Mouse (Mus musculus): ENCODE results near the gene Scn5a. TPM values are rescaled to one million over a fixed set of nuclear protein-coding genes. Genes with fewer than 3 reads are reported as not detected.

Scn5a gene
- polyA plus RNA-seq, 1 experiment from 2014 or later, result 0.01 TPM

GRCm38 (mm10) chr9:119497546-119498246 is 81.1 kb downstream of the Scn5a start:
- H3K27ac ChIP-seq (ENCODE audit: low read depth), result no peak overlapping the region
- DNase-seq, result no peak
- no peaks in the 10 kb centered on the region for H3K27me3 ChIP-seq (ENCODE audit: insufficient read depth, low read length)
- no peak overlapping the region for H3K4me2 ChIP-seq (ENCODE audit: low read depth, low read length)
- H3K36me3 ChIP-seq (replicated peaks; ENCODE audit: insufficient read depth, low read length), result no peaks in the 10 kb centered on the region
- WGBS (ENCODE audit: insufficient replicate concordance), result 77% methylated on average over 15 of the region's 15 CpGs
- ATAC-seq, result no peak
- H3K4me3 ChIP-seq (ENCODE audit: low read depth, low read length), result no peak overlapping the region
- H3K9me3 ChIP-seq (ENCODE audit: low read length), result no peaks in the 10 kb centered on the region
- TF ChIP-seq CTCF (IDR thresholded peaks at IDR 0.05; ENCODE audit: low read depth), result no peak
- TF ChIP-seq EP300 (IDR thresholded peaks at IDR 0.05; ENCODE audit: low read depth), result no peak
- H3K4me1 ChIP-seq (ENCODE audit: insufficient read depth), result no peaks in the 10 kb centered on the region
- no peak overlapping the region for H3K9ac ChIP-seq (replicated peaks)

DNA sequence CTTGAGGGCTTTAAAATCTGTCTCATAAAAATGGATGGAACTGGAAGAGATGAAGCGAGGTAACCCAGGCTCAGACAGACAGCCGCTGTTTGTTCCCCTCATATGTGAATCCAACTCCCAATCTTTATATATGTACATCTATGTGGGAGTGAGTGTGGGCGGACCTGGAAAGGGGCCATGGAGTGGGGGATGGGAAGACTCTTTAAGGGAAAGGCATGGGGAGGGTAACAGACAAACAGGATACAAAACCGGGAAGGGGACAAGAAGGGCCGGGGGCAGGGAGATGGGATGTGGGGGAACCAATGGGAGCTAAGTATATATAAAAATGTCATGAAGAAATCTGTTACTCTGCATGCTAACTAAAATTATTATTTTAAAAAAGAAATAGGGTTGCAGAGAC is 81.9 kb downstream of the Scn5a start:
- no peak overlapping the region for H3K27ac ChIP-seq (ENCODE audit: low read depth)
- 52% methylated on average over 5 of the region's 5 CpGs for WGBS (ENCODE audit: insufficient replicate concordance)
- no peaks in the 10 kb centered on the region for H3K4me1 ChIP-seq (ENCODE audit: insufficient read depth)
- H3K4me3 ChIP-seq (ENCODE audit: low read depth, low read length), result no peak overlapping the region
- H3K9me3 ChIP-seq (ENCODE audit: low read length), result no peaks in the 10 kb centered on the region
- H3K27me3 ChIP-seq (ENCODE audit: insufficient read depth, low read length), result no peaks in the 10 kb centered on the region
- no peak for DNase-seq
- TF ChIP-seq EP300 (IDR thresholded peaks at IDR 0.05; ENCODE audit: low read depth) (no peak), CTCF (IDR thresholded peaks at IDR 0.05; ENCODE audit: low read depth) (no peak)
- H3K36me3 ChIP-seq (replicated peaks; ENCODE audit: insufficient read depth, low read length), result no peaks in the 10 kb centered on the region
- H3K4me2 ChIP-seq (ENCODE audit: low read depth, low read length), result no peak overlapping the region
- no peak for ATAC-seq
- H3K9ac ChIP-seq (replicated peaks), result no peak overlapping the region

DNA sequence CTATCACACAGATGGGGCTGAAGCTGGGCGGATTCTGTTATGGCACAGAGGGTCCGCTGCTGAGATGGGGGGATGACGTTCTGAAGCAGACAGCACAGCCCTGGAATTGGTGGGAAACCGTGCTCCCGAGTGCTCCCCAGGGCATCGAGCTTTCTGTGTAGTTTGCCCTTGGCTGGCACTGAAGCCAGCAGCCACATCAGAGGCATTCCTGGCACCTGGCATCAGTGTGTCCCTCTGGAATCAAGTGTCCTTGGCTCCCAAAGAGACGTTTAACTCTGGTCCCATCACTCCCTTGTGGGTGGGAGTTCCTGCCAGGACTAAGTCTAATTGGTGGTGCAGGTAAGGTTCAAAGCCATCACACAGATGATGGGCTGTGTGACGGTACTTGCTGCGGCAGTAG is 82.5 kb downstream of the Scn5a start:
- Histone ChIP-seq H3K4me3 (ENCODE audit: low read depth, low read length) (no peak overlapping the region), H3K4me1 (ENCODE audit: insufficient read depth) (no peaks in the 10 kb centered on the region), H3K4me2 (ENCODE audit: low read depth, low read length) (no peak overlapping the region), H3K27me3 (ENCODE audit: insufficient read depth, low read length) (no peaks in the 10 kb centered on the region), H3K9ac (replicated peaks) (no peak overlapping the region), H3K9me3 (ENCODE audit: low read length) (no peaks in the 10 kb centered on the region), H3K36me3 (replicated peaks; ENCODE audit: insufficient read depth, low read length) (no peaks in the 10 kb centered on the region), H3K27ac (ENCODE audit: low read depth) (no peak overlapping the region)
- DNase-seq (no peak), ATAC-seq (no peak)
- TF ChIP-seq CTCF (IDR thresholded peaks at IDR 0.05; ENCODE audit: low read depth) (no peak), EP300 (IDR thresholded peaks at IDR 0.05; ENCODE audit: low read depth) (no peak)
- 80% methylated on average over 9 of the region's 9 CpGs for WGBS (ENCODE audit: insufficient replicate concordance)

- ATAC-seq, result no peak
- H3K27ac ChIP-seq (ENCODE audit: low read depth), result no peak overlapping the region
- no peaks in the 10 kb centered on the region for H3K9me3 ChIP-seq (ENCODE audit: low read length)
- H3K9ac ChIP-seq (replicated peaks), result no peak overlapping the region
- 78% methylated on average over 13 of the region's 13 CpGs for WGBS (ENCODE audit: insufficient replicate concordance)
- H3K4me2 ChIP-seq (ENCODE audit: low read depth, low read length), result no peak overlapping the region
- DNase-seq, result no peak
- no peaks in the 10 kb centered on the region for H3K4me1 ChIP-seq (ENCODE audit: insufficient read depth)
- no peak overlapping the region for H3K4me3 ChIP-seq (ENCODE audit: low read depth, low read length)
- no peaks in the 10 kb centered on the region for H3K36me3 ChIP-seq (replicated peaks; ENCODE audit: insufficient read depth, low read length)
- TF ChIP-seq EP300 (IDR thresholded peaks at IDR 0.05; ENCODE audit: low read depth) (no peak), CTCF (IDR thresholded peaks at IDR 0.05; ENCODE audit: low read depth) (no peak)
- no peaks in the 10 kb centered on the region for H3K27me3 ChIP-seq (ENCODE audit: insufficient read depth, low read length)
Observed at GRCm38 (mm10) chr9:119484868-119485267, 93.9 kb downstream of the Scn5a start.

DNA sequence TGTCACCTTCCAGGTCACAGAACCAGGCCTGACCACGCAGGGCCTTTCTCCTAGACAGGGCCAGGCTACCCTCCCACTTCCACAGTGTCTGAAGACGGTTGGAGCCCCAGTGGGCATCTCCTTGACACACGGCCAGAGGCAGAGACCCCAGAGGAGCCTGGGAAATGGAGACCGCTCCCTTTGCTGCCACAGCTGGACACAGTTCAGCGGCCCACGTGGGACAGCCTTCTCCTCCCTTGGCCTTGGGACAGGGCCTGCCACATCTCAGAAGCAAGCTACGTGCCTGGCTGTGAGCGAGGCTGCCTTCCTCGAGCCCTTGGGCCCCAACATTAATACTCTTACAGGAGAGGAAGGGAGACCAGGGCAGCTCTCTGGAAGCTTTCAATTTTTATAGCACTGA is 94.4 kb downstream of the Scn5a start:
- no peak for ATAC-seq

GRCm38 (mm10) chr9:119483554-119484353 is 95.1 kb downstream of the Scn5a start:
- no peak overlapping the region for H3K4me3 ChIP-seq (ENCODE audit: low read depth, low read length)
- no peak overlapping the region for H3K4me2 ChIP-seq (ENCODE audit: low read depth, low read length)
- no peaks in the 10 kb centered on the region for H3K27me3 ChIP-seq (ENCODE audit: insufficient read depth, low read length)
- H3K36me3 ChIP-seq (replicated peaks; ENCODE audit: insufficient read depth, low read length), result no peaks in the 10 kb centered on the region
- no peak overlapping the region for H3K9ac ChIP-seq (replicated peaks)
- H3K4me1 ChIP-seq (ENCODE audit: insufficient read depth), result no peaks in the 10 kb centered on the region
- H3K9me3 ChIP-seq (ENCODE audit: low read length), result no peaks in the 10 kb centered on the region
- ATAC-seq, result no peak
- no peak overlapping the region for H3K27ac ChIP-seq (ENCODE audit: low read depth)
- TF ChIP-seq EP300 (IDR thresholded peaks at IDR 0.05; ENCODE audit: low read depth) (no peak), CTCF (IDR thresholded peaks at IDR 0.05; ENCODE audit: low read depth) (no peak)
- DNase-seq, result no peak
- WGBS (ENCODE audit: insufficient replicate concordance), result 55% methylated on average over 23 of the region's 23 CpGs

More for the DNA sequence above, 94.4 kb downstream of the Scn5a start:
- no peak for DNase-seq
- WGBS (ENCODE audit: insufficient replicate concordance), result 79% methylated on average over 9 of the region's 9 CpGs
- H3K9ac ChIP-seq (replicated peaks), result no peak overlapping the region
- no peaks in the 10 kb centered on the region for H3K36me3 ChIP-seq (replicated peaks; ENCODE audit: insufficient read depth, low read length)
- TF ChIP-seq EP300 (IDR thresholded peaks at IDR 0.05; ENCODE audit: low read depth) (no peak), CTCF (IDR thresholded peaks at IDR 0.05; ENCODE audit: low read depth) (no peak)
- no peaks in the 10 kb centered on the region for H3K4me1 ChIP-seq (ENCODE audit: insufficient read depth)
- H3K27me3 ChIP-seq (ENCODE audit: insufficient read depth, low read length), result no peaks in the 10 kb centered on the region
- no peak overlapping the region for H3K4me2 ChIP-seq (ENCODE audit: low read depth, low read length)
- H3K27ac ChIP-seq (ENCODE audit: low read depth), result no peak overlapping the region
- no peak overlapping the region for H3K4me3 ChIP-seq (ENCODE audit: low read depth, low read length)
- H3K9me3 ChIP-seq (ENCODE audit: low read length), result no peaks in the 10 kb centered on the region
